ENCODE assay signal across 8 mouse cellular contexts in the genomic region with DNA sequence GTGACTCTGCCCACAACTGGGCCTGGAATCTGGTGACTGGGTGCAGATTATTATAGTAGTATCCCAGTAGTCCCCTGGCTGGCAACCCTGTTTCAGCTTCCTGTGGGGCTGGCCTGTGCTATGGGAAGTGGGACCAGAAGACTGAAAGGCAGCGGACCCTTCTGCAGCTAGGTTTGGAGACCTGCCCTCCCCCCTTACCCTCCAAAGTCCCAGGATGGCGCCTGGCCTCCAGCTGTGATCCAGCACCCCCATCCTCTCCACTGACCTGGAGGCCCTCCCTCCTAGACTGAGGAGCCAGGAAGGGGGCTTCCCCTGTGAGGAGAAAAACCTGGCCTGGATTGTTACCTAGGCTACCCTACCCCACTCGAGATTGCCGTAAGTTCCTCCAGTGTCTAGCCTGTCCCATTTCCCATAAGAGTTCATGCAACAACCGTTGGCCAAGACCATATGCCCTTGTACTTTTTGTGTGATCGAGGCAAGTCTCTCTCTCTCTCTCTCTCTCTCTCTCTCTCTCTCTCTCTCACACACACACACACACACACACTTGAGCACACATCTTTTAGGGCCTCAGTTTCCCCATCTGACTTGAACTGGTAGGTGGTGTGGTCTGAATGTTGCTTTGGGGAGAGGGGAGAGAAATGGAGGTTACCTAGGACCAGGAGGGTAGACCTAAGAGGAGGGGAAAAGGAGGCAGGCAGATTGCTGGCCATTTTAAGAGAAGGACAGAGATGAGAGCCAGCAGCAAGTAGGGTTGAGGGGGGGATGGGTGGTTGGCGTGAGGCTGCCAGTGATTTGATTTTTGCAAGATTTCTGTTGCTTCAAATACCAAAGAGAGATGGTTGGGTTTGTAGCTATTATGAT.
A peak's percentile ranks its signal among the peaks of the same experiment; 100 is the strongest.
DNase-seq lines count a peak whose midpoint lies in the region; ATAC-seq lines count a peak whose summit lies in the region.

No protein-coding gene starts in this region.

- H3K27ac ChIP-seq in embryonic facial prominence, embryonic 12.5 days, result peak overlapping the region; percentile 94
- H3K27ac ChIP-seq in hindbrain, embryonic 16.5 days (ENCODE audit: low read depth, low read length), result no peak overlapping the region
- H3K27ac ChIP-seq in neural tube, embryonic 14.5 days (ENCODE audit: low read depth, low read length), result no peak overlapping the region

- H3K36me3 ChIP-seq in embryonic facial prominence, embryonic 12.5 days, result 0 out of 2 replicates have a peak, but pooled peaks cover under 1% of the 10 kb centered on the region
- H3K36me3 ChIP-seq in hindbrain, embryonic 16.5 days (ENCODE audit: control insufficient read depth, insufficient read depth, low read length), result no peaks in the 10 kb centered on the region
- no peaks in the 10 kb centered on the region for H3K36me3 ChIP-seq in neural tube, embryonic 14.5 days (ENCODE audit: control insufficient read depth, insufficient read depth, low read length)

- peak overlapping the region; percentile 48 for H3K4me2 ChIP-seq in embryonic facial prominence, embryonic 12.5 days (replicated peaks)
- H3K4me2 ChIP-seq in hindbrain, embryonic 16.5 days (ENCODE audit: low read length), result 0 out of 2 replicates have a peak overlapping the region, but pooled peaks have one; percentile 11
- H3K4me2 ChIP-seq in neural tube, embryonic 14.5 days (ENCODE audit: low read depth, low read length), result peak overlapping the region; percentile 14; the same call in 1 of the 2 replicates

- peak overlapping the region; percentile 22 for H3K4me3 ChIP-seq in embryonic facial prominence, embryonic 12.5 days
- H3K4me3 ChIP-seq in hindbrain, embryonic 16.5 days (ENCODE audit: low read length), result no peak overlapping the region
- 0 out of 2 replicates have a peak overlapping the region, but pooled peaks have one; percentile 1 for H3K4me3 ChIP-seq in neural tube, embryonic 14.5 days (ENCODE audit: low read depth, low read length)

- ATAC-seq in embryonic facial prominence, embryonic 12.5 days (ENCODE audit: insufficient number of reproducible peaks, insufficient read depth, low FRiP score, low TSS enrichment), result peak; percentile 47; the same call in 1 of the 2 replicates
- no peak for ATAC-seq in hindbrain, embryonic 16.5 days
- ATAC-seq in neural tube, embryonic 14.5 days (ENCODE audit: low read depth), result no peak; the same call in 1 of the 2 replicates
- no peak for ATAC-seq in frontal cortex, adult (ENCODE audit: low TSS enrichment)
- no peak for ATAC-seq in erythroblast, adult 5-6 weeks (replicated peaks; ENCODE audit: low FRiP score, poor library complexity, severe bottlenecking)

- peak overlapping the region; percentile 19; the same call in 1 of the 2 replicates for H3K9ac ChIP-seq in embryonic facial prominence, embryonic 12.5 days
- H3K9ac ChIP-seq in hindbrain, embryonic 16.5 days (ENCODE audit: low read depth, low read length), result no peak overlapping the region
- no peak overlapping the region for H3K9ac ChIP-seq in neural tube, embryonic 14.5 days (replicated peaks; ENCODE audit: low read depth, low read length)

- peak; percentile 55 to 64 for DNase-seq in kidney, postnatal 4 days
- DNase-seq in kidney, adult 11 months, result no peak
- DNase-seq in urinary bladder, adult 18-20 months (ENCODE audit: low spot score in 2 of 2), result no peak

- WGBS in embryonic facial prominence, embryonic 12.5 days, result 17% methylated on average over 7 of the region's 7 CpGs
- 22% methylated on average over 7 of the region's 7 CpGs for WGBS in hindbrain, embryonic 16.5 days
- WGBS in neural tube, embryonic 14.5 days, result 21% methylated on average over 7 of the region's 7 CpGs

- H3K4me1 ChIP-seq in embryonic facial prominence, embryonic 12.5 days, result peaks cover 69% of the 10 kb centered on the region
- peaks cover 20% of the 10 kb centered on the region for H3K4me1 ChIP-seq in hindbrain, embryonic 16.5 days (ENCODE audit: control insufficient read depth, insufficient read depth, low read depth, low read length)
- H3K4me1 ChIP-seq in neural tube, embryonic 14.5 days (ENCODE audit: control insufficient read depth, insufficient read depth, low read length), result no peaks in the 10 kb centered on the region; the same call in 1 of the 2 replicates

- no peaks in the 10 kb centered on the region for H3K9me3 ChIP-seq in embryonic facial prominence, embryonic 12.5 days
- H3K9me3 ChIP-seq in hindbrain, embryonic 16.5 days (ENCODE audit: control insufficient read depth, low read length), result no peaks in the 10 kb centered on the region
- H3K9me3 ChIP-seq in neural tube, embryonic 14.5 days (ENCODE audit: control insufficient read depth, low read length), result no peaks in the 10 kb centered on the region

- H3K27me3 ChIP-seq in embryonic facial prominence, embryonic 12.5 days, result no peaks in the 10 kb centered on the region
- H3K27me3 ChIP-seq in hindbrain, embryonic 16.5 days (replicated peaks; ENCODE audit: control insufficient read depth, insufficient read depth, low read length), result no peaks in the 10 kb centered on the region
- H3K27me3 ChIP-seq in neural tube, embryonic 14.5 days (ENCODE audit: control insufficient read depth, insufficient read depth, low read length), result no peaks in the 10 kb centered on the region

Comparison
In these comparisons a context has a peak if more than half of its experiments do, and no peak if none do; other contexts are left out.
1. DNase-seq: peak in kidney, postnatal 4 days (2 of 2); none in kidney, adult 11 months (single experiment) and urinary bladder, adult 18-20 months (0 of 2).
2. Peak in every context shown above with its lines, with median percentiles within 50 percentile points of each other: H3K4me2 ChIP-seq.